Mouse (Mus musculus) kidney, adult 2 months (tissue): ENCODE results near the gene Slco1a1. TPM values are rescaled to one million over a fixed set of nuclear protein-coding genes. Genes with fewer than 3 reads are reported as not detected.
A peak's percentile ranks its signal among the peaks of the same experiment; 100 is the strongest.

Experiments used
- DNase-seq: peaks from one replicate; pipeline ENCODE4 v3.0.0; 2021
- H3K27ac ChIP-seq: fragments of 200-500 bp; 2 replicates; pipeline ENCODE4 v1.5.1; 2012; ENCODE audit warnings: low read depth, low read length, control low read depth, inconsistent platforms; ENCODE audit not compliant: insufficient read depth
- H3K27me3 ChIP-seq: fragments of 200-500 bp; replicated peaks from 2 replicates; pipeline ENCODE4 v1.6.1; 2012; ENCODE audit warnings: mild to moderate bottlenecking, moderate library complexity, low read length, inconsistent platforms; ENCODE audit not compliant: control insufficient read depth, insufficient read depth
- H3K36me3 ChIP-seq: fragments of 200-500 bp; 2 replicates; pipeline ENCODE4 v1.6.1; 2012; ENCODE audit warnings: mild to moderate bottlenecking, moderate library complexity, low read length, inconsistent platforms; ENCODE audit not compliant: control insufficient read depth, insufficient read depth
- H3K4me1 ChIP-seq: fragments of 200-500 bp; 2 replicates; pipeline ENCODE4 v1.6.1; 2011; ENCODE audit warnings: low read length; ENCODE audit not compliant: control insufficient read depth, insufficient read depth
- H3K4me3 ChIP-seq: fragments of 200-500 bp; 2 replicates; pipeline ENCODE4 v1.5.1; 2011; ENCODE audit warnings: mild to moderate bottlenecking, low read depth, low read length, control low read depth; ENCODE audit not compliant: insufficient read depth
- CTCF ChIP-seq: fragments of 200-500 bp; conservative IDR thresholded peaks from 2 replicates; pipeline ENCODE4 v1.5.1; 2011; ENCODE audit warnings: low read depth, mild to moderate bottlenecking, control low read depth, low read length, moderate library complexity, mixed read lengths; ENCODE audit not compliant: insufficient read depth, insufficient read length
- POLR2A ChIP-seq: fragments of 200-500 bp; IDR thresholded peaks from one replicate; pipeline ENCODE4 v1.6.1; 2011; ENCODE audit warnings: low read depth, low read length, control low read depth
- WGBS: fragments of 180-500 bp; shearing (Covaris S2); methylation state at CpG from one replicate; pipeline ENCODE4 v1.1.7; 2018; 5-methylcytosine and 5-hydroxymethylcytosine counted together
- polyA plus RNA-seq: library from polyadenylated mRNA; depleted of rRNA; stranded (reverse); fragments of >200 nt; gene quantifications from 2 replicates; pipeline ENCODE4 v1.2.3, GENCODE M21; 2012; rRNA removed

Slco1a1 gene
- not detected in 2 replicates for polyA plus RNA-seq

DNA sequence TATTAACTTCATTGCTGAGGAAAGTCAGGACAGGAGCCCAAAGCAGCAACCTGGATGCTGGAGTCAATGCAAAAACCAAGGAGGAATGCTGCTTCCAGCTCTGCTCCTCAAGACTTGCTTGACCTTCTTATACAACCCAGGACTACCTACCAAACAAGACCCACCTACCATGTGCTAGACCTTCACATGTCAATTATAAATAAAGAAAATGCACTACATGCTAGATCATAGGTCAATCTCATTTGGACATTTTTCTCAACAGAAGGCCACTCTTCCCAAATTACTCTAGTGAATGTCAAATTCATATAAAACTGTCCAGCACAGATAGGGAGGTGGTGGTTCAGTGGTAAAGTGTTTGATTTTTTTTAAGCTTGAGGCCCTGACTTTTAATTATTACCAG, at the start of gene Slco1a1:
Gene Slco1a1 (minus strand): TSS at position 101 of the 400 bp plus-strand sequence.
- Histone ChIP-seq H3K4me3 (no peak within 1 kb of the TSS; the same call in 1 of the 2 replicates), H3K27me3 (no peaks in the 10 kb centered on the region), H3K27ac (no peak within 1 kb of the TSS), H3K36me3 (no peaks in the 10 kb centered on the region), H3K4me1 (no peaks in the 10 kb centered on the region; the same call in 1 of the 2 replicates)
- TF ChIP-seq POLR2A = no peak
- no peak for TF ChIP-seq CTCF
- peak; percentile 37 for DNase-seq

DNA sequence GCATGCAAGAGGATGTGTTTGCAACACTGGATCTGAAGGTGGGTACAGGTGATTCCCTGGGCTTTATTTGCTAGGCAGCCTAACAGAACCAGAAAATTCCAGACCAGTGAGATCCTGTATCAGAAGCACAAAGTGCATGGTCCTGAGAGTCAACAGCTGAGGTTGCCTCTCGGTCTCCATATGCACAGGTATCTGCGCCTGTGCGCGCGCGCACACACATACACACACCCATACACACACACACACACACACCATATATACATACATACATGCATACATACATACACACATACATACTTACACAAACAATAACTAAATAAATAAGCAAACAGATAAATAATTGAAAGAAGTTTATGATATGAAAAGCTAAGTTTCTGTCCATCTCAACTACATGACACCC, 40.0 kb upstream of the Slco1a1 start:
- no peaks in the 10 kb centered on the region for H3K36me3 ChIP-seq
- WGBS = 99% methylated on average over 6 of the region's 6 CpGs

DNA sequence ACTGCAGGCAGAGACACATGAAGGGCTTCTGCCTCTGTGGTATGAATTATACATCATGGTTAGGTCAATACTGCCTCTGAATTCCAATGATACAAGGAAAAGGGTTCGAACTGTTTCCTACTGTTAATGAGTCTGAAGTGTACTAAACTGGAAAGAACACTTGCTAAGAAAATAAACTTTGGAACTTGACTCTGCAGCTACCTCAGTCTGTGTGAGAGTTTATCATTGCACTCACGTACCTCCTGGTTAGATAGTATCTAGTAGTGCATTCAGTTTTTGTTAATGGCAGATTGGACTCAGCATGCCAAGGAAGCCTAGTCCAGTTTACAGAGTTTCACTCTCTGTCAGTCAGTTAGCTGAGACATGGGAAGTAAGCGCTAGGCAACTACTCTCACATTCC, 37.9 kb upstream of the Slco1a1 start:
- no peaks in the 10 kb centered on the region for H3K36me3 ChIP-seq
- H3K4me1 ChIP-seq = peaks cover 7% of the 10 kb centered on the region
- H3K27ac ChIP-seq = peak overlapping the region; percentile 79
- H3K4me3 ChIP-seq = no peak overlapping the region
- H3K27me3 ChIP-seq = no peaks in the 10 kb centered on the region
- TF ChIP-seq CTCF = no peak
- TF ChIP-seq POLR2A = no peak
- WGBS = 37% methylated on average over 3 of the region's 3 CpGs
- peak; percentile 71 for DNase-seq

More for the DNA sequence above, 40.0 kb upstream of the Slco1a1 start:
- DNase-seq = no peak
- TF ChIP-seq CTCF (no peak), POLR2A (no peak)
- H3K4me1 ChIP-seq = peaks cover 7% of the 10 kb centered on the region
- H3K4me3 ChIP-seq = no peak overlapping the region
- no peak overlapping the region for H3K27ac ChIP-seq
- H3K27me3 ChIP-seq = no peaks in the 10 kb centered on the region

GRCm38 (mm10) chr6:141962420-141962819, 15.7 kb upstream of the Slco1a1 start:
- Histone ChIP-seq H3K27me3 (no peaks in the 10 kb centered on the region), H3K4me1 (no peaks in the 10 kb centered on the region; the same call in 1 of the 2 replicates), H3K27ac (no peak overlapping the region), H3K4me3 (no peak overlapping the region), H3K36me3 (no peaks in the 10 kb centered on the region)
- TF ChIP-seq CTCF (no peak), POLR2A (no peak)
- 75% methylated on average over 1 of the region's 1 CpGs for WGBS
- no peak for DNase-seq

GRCm38 (mm10) chr6:141961861-141962260, 15.1 kb upstream of the Slco1a1 start:
- Histone ChIP-seq H3K36me3 (no peaks in the 10 kb centered on the region), H3K4me1 (no peaks in the 10 kb centered on the region; the same call in 1 of the 2 replicates), H3K4me3 (no peak overlapping the region), H3K27me3 (no peaks in the 10 kb centered on the region), H3K27ac (no peak overlapping the region)
- TF ChIP-seq CTCF = no peak
- no peak for TF ChIP-seq POLR2A
- DNase-seq = no peak
- 69% methylated on average over 3 of the region's 3 CpGs for WGBS

DNA sequence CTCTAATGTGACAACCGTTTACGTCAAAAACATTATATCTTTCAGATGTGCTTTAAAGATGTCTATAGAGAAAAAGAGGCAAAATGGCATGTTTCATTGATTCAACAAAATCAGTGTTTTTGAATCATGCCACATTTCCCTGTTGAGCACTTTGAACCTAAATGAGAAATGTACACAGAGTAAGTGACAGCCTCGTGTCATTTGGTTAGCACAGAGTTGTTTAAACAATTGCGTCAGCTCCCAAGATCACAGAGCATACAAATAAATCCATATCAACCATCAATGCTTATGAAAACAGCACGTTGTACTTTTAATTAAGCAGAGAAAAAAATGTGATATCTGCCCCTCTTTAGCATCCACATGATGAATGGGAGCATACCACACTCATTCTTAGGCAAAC, 13.7 kb upstream of the Slco1a1 start:
- no peak for DNase-seq
- no peaks in the 10 kb centered on the region for H3K36me3 ChIP-seq
- H3K27me3 ChIP-seq = no peaks in the 10 kb centered on the region
- no peak overlapping the region for H3K4me3 ChIP-seq
- H3K27ac ChIP-seq = peak overlapping the region; percentile 9; the same call in 1 of the 2 replicates
- no peaks in the 10 kb centered on the region; the same call in 1 of the 2 replicates for H3K4me1 ChIP-seq
- TF ChIP-seq POLR2A (no peak), CTCF (no peak)
- 61% methylated on average over 5 of the region's 5 CpGs for WGBS

DNA sequence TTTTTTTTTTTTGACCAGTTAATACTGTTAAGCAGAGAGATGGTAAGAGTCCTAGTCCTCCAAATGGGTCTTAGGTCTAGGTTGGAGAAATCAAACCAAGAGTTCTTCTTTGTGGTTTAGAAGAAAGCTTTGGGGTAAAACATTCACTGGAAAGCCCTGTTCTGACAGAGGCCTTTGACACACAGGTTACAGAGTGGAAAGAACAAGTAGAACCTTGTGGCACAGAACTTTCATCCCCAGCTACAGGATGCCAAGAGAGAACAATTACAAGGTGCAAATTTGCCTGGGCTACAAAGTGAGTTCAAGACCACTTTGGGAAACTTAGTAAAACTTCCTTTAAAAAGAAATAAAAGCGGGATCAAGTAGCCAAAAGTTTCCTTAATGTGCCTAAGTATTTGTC, 6.3 kb downstream of the Slco1a1 start:
- peak; percentile 52 for DNase-seq
- H3K4me1 ChIP-seq = no peaks in the 10 kb centered on the region
- H3K27me3 ChIP-seq = no peaks in the 10 kb centered on the region
- TF ChIP-seq CTCF (no peak), POLR2A (no peak)
- no peak overlapping the region for H3K4me3 ChIP-seq
- H3K36me3 ChIP-seq = no peaks in the 10 kb centered on the region
- no peak overlapping the region for H3K27ac ChIP-seq
- 81% methylated on average over 1 of the region's 1 CpGs for WGBS

DNA sequence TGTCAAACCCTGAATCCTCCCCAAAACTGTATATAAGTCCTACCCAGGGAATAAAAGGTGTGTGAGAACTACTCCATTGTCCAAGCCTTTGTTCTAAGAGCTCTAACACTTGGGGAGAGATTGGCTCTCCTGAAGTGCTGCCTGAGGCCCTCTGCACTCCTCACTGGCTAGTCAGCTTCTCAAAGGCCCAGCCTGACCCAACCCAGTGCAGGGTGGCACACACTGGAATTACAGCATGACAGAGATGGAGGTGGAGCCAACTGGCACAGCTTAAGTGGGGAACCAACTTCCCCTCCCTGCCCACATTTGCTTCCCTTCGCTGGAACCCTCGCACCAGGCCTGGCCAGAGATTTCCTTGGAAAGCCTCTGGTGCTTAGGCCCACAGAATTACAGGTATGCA, 48.6 kb downstream of the Slco1a1 start:
- Histone ChIP-seq H3K27ac (no peak overlapping the region), H3K27me3 (no peaks in the 10 kb centered on the region), H3K36me3 (no peaks in the 10 kb centered on the region), H3K4me3 (no peak overlapping the region), H3K4me1 (no peaks in the 10 kb centered on the region)
- DNase-seq = no peak
- WGBS = 59% methylated on average over 2 of the region's 2 CpGs
- TF ChIP-seq CTCF = no peak
- TF ChIP-seq POLR2A = no peak
